Mouse (Mus musculus): ENCODE results near the gene Tank. TPM values are rescaled to one million over a fixed set of nuclear protein-coding genes. Genes with fewer than 3 reads are reported as not detected.

The Tank gene
- polyA plus RNA-seq, 1 experiment = 13.2 TPM

- no peak overlapping the region for H3ac ChIP-seq (ENCODE audit: control insufficient read depth, insufficient read length)
- TF ChIP-seq E2F4 (IDR thresholded peaks at IDR 0.05; ENCODE audit: insufficient read depth) = no peak
- TF ChIP-seq MYOG (IDR thresholded peaks at IDR 0.05; ENCODE audit: control insufficient read depth in 1 of 3, insufficient read depth in 1 of 3, insufficient read length in 2 of 3, low read depth in 2 of 3) = no peak
- no peak for TF ChIP-seq POLR2A (IDR thresholded peaks at IDR 0.05; ENCODE audit: insufficient read length, low read depth)
- no peak for TF ChIP-seq POLR2AphosphoS2 (IDR thresholded peaks at IDR 0.05; ENCODE audit: insufficient read length, low read depth)
- TF ChIP-seq MAX (IDR thresholded peaks at IDR 0.05; ENCODE audit: low read depth) = no peak
- no peak for TF ChIP-seq MYOD1 (IDR thresholded peaks at IDR 0.05; ENCODE audit: control insufficient read depth in 1 of 3, insufficient read length in 2 of 3, low read depth in 2 of 3)
- no peak for TF ChIP-seq SRF (IDR thresholded peaks at IDR 0.05; ENCODE audit: control insufficient read depth, insufficient read length, low read depth)
- TF ChIP-seq REST (IDR thresholded peaks at IDR 0.05; ENCODE audit: insufficient read depth, insufficient read length) = no peak
- TF ChIP-seq TCF3 (IDR thresholded peaks at IDR 0.05; ENCODE audit: insufficient read length, low read depth) = no peak
- no peak for TF ChIP-seq USF1 (IDR thresholded peaks at IDR 0.05; ENCODE audit: low read depth)
- TF ChIP-seq TCF12 (IDR thresholded peaks at IDR 0.05; ENCODE audit: insufficient read depth, poor library complexity, severe bottlenecking) = no peak
- no peak for TF ChIP-seq CEBPB (IDR thresholded peaks at IDR 0.05; ENCODE audit: insufficient read depth, poor library complexity, severe bottlenecking)
- no peaks in the 10 kb centered on the region for H3K36me3 ChIP-seq (ENCODE audit: control insufficient read depth, insufficient read depth)
- no peak overlapping the region for H3K4me3 ChIP-seq
- no peaks in the 10 kb centered on the region for H3K79me2 ChIP-seq (ENCODE audit: control insufficient read depth, insufficient read depth)
- no peaks in the 10 kb centered on the region for H3K27me3 ChIP-seq (ENCODE audit: control insufficient read depth, insufficient read depth, insufficient read length)
- no peak overlapping the region for H3K4me2 ChIP-seq (ENCODE audit: low read depth)
These were observed 22.6 kb upstream of the Tank start for GRCm38 (mm10) chr2:61555825-61556224.

GRCm38 (mm10) chr2:61556639-61557038, 21.7 kb upstream of the Tank start:
- Histone ChIP-seq H3K4me2 (ENCODE audit: low read depth) (no peak overlapping the region), H3K4me3 (no peak overlapping the region), H3K36me3 (ENCODE audit: control insufficient read depth, insufficient read depth) (no peaks in the 10 kb centered on the region), H3ac (ENCODE audit: control insufficient read depth, insufficient read length) (no peak overlapping the region), H3K79me2 (ENCODE audit: control insufficient read depth, insufficient read depth) (no peaks in the 10 kb centered on the region), H3K27me3 (ENCODE audit: control insufficient read depth, insufficient read depth, insufficient read length) (no peaks in the 10 kb centered on the region)
- TF ChIP-seq POLR2AphosphoS2 (IDR thresholded peaks at IDR 0.05; ENCODE audit: insufficient read length, low read depth) (no peak), MYOD1 (IDR thresholded peaks at IDR 0.05; ENCODE audit: control insufficient read depth in 1 of 3, insufficient read length in 2 of 3, low read depth in 2 of 3) (no peak), TCF12 (IDR thresholded peaks at IDR 0.05; ENCODE audit: insufficient read depth, poor library complexity, severe bottlenecking) (no peak), TCF3 (IDR thresholded peaks at IDR 0.05; ENCODE audit: insufficient read length, low read depth) (no peak), MAX (IDR thresholded peaks at IDR 0.05; ENCODE audit: low read depth) (no peak), USF1 (IDR thresholded peaks at IDR 0.05; ENCODE audit: low read depth) (no peak), REST (IDR thresholded peaks at IDR 0.05; ENCODE audit: insufficient read depth, insufficient read length) (no peak), CEBPB (IDR thresholded peaks at IDR 0.05; ENCODE audit: insufficient read depth, poor library complexity, severe bottlenecking) (no peak), SRF (IDR thresholded peaks at IDR 0.05; ENCODE audit: control insufficient read depth, insufficient read length, low read depth) (no peak), MYOG (IDR thresholded peaks at IDR 0.05; ENCODE audit: control insufficient read depth in 1 of 3, insufficient read depth in 1 of 3, insufficient read length in 2 of 3, low read depth in 2 of 3) (no peak), POLR2A (IDR thresholded peaks at IDR 0.05; ENCODE audit: insufficient read length, low read depth) (no peak), E2F4 (IDR thresholded peaks at IDR 0.05; ENCODE audit: insufficient read depth) (no peak)

GRCm38 (mm10) chr2:61557848-61558471, 20.4 kb upstream of the Tank start:
- H3K27me3 ChIP-seq (ENCODE audit: control insufficient read depth, insufficient read depth, insufficient read length) = no peaks in the 10 kb centered on the region

GRCm38 (mm10) chr2:61561058-61561457, 17.3 kb upstream of the Tank start:
- no peak overlapping the region for H3ac ChIP-seq (ENCODE audit: control insufficient read depth, insufficient read length)
- no peaks in the 10 kb centered on the region for H3K36me3 ChIP-seq (ENCODE audit: control insufficient read depth, insufficient read depth)
- H3K27me3 ChIP-seq (ENCODE audit: control insufficient read depth, insufficient read depth, insufficient read length) = no peaks in the 10 kb centered on the region
- no peaks in the 10 kb centered on the region for H3K79me2 ChIP-seq (ENCODE audit: control insufficient read depth, insufficient read depth)
- no peak for TF ChIP-seq POLR2AphosphoS2 (IDR thresholded peaks at IDR 0.05; ENCODE audit: insufficient read length, low read depth)
- no peak for TF ChIP-seq MAX (IDR thresholded peaks at IDR 0.05; ENCODE audit: low read depth)
- no peak for TF ChIP-seq REST (IDR thresholded peaks at IDR 0.05; ENCODE audit: insufficient read depth, insufficient read length)
- H3K4me3 ChIP-seq = no peak overlapping the region
- H3K4me2 ChIP-seq (ENCODE audit: low read depth) = no peak overlapping the region

More at GRCm38 (mm10) chr2:61557848-61558471, 20.4 kb upstream of the Tank start:
- H3K36me3 ChIP-seq (ENCODE audit: control insufficient read depth, insufficient read depth) = no peaks in the 10 kb centered on the region
- H3ac ChIP-seq (ENCODE audit: control insufficient read depth, insufficient read length) = no peak overlapping the region
- no peaks in the 10 kb centered on the region for H3K79me2 ChIP-seq (ENCODE audit: control insufficient read depth, insufficient read depth)
- H3K4me2 ChIP-seq (ENCODE audit: low read depth) = no peak overlapping the region
- no peak for TF ChIP-seq POLR2A (IDR thresholded peaks at IDR 0.05; ENCODE audit: insufficient read length, low read depth)
- no peak for TF ChIP-seq POLR2AphosphoS2 (IDR thresholded peaks at IDR 0.05; ENCODE audit: insufficient read length, low read depth)
- TF ChIP-seq TCF12 (IDR thresholded peaks at IDR 0.05; ENCODE audit: insufficient read depth, poor library complexity, severe bottlenecking) = no peak
- TF ChIP-seq TCF3 (IDR thresholded peaks at IDR 0.05; ENCODE audit: insufficient read length, low read depth) = no peak
- TF ChIP-seq MYOD1 (IDR thresholded peaks at IDR 0.05; ENCODE audit: control insufficient read depth in 1 of 3, insufficient read length in 2 of 3, low read depth in 2 of 3) = no peak
- no peak for TF ChIP-seq SRF (IDR thresholded peaks at IDR 0.05; ENCODE audit: control insufficient read depth, insufficient read length, low read depth)
- TF ChIP-seq MAX (IDR thresholded peaks at IDR 0.05; ENCODE audit: low read depth) = no peak
- TF ChIP-seq MYOG (IDR thresholded peaks at IDR 0.05; ENCODE audit: control insufficient read depth in 1 of 3, insufficient read depth in 1 of 3, insufficient read length in 2 of 3, low read depth in 2 of 3) = no peak
- no peak for TF ChIP-seq REST (IDR thresholded peaks at IDR 0.05; ENCODE audit: insufficient read depth, insufficient read length)
- TF ChIP-seq E2F4 (IDR thresholded peaks at IDR 0.05; ENCODE audit: insufficient read depth) = no peak
- TF ChIP-seq USF1 (IDR thresholded peaks at IDR 0.05; ENCODE audit: low read depth) = no peak
- TF ChIP-seq CEBPB (IDR thresholded peaks at IDR 0.05; ENCODE audit: insufficient read depth, poor library complexity, severe bottlenecking) = no peak
- H3K4me3 ChIP-seq = no peak overlapping the region
